Mouse (Mus musculus) CH12.LX (cell line): ENCODE data around the gene Wdcp. TPM values are rescaled to one million over a fixed set of nuclear protein-coding genes. Genes with fewer than 3 reads are reported as not detected.

ENCODE experiments used
- DNase-seq: peaks from one replicate; pipeline ENCODE4 v3.0.0-alpha.2; 2013; ENCODE audit errors: extremely low read depth
- H3K27ac ChIP-seq: 2 replicates; pipeline ENCODE4 v1.5.1; 2012; ENCODE audit warnings: low read depth, mild to moderate bottlenecking, control low read depth, moderate library complexity; ENCODE audit not compliant: insufficient read depth
- H3K27me3 ChIP-seq: replicated peaks from 2 replicates; pipeline ENCODE3; 2012; ENCODE audit warnings: inconsistent platforms
- H3K36me3 ChIP-seq, 2 experiments: replicated peaks in 1 of 2; 2 replicates each; pipeline versions ENCODE3 to v1.6.1; 2012; ENCODE audit warnings: inconsistent platforms in 1 of 2, low read length in 1 of 2, mild to moderate bottlenecking in 1 of 2, mixed read lengths in 1 of 2, moderate library complexity in 1 of 2; ENCODE audit not compliant: control insufficient read depth in 1 of 2, insufficient read depth in 1 of 2
- H3K4me1 ChIP-seq, 2 experiments: 2 replicates each; pipeline ENCODE4 v1.6.1; 2012; ENCODE audit warnings: inconsistent platforms in 1 of 2, moderate library complexity in 1 of 2; ENCODE audit not compliant: insufficient read depth in 2 of 2, control insufficient read depth in 1 of 2
- H3K4me2 ChIP-seq: 2 replicates; pipeline ENCODE4 v1.6.1; 2012; ENCODE audit warnings: low read depth, mild to moderate bottlenecking, control low read depth; ENCODE audit not compliant: poor library complexity, insufficient read depth, severe bottlenecking
- H3K4me3 ChIP-seq, 3 experiments: fragments of 150-350 bp in 1 of 3; sonication (generic) in 1 of 3; replicated peaks in 1 of 3; 2 replicates each; pipeline versions ENCODE3 to v1.5.1; 2011 to 2012; ENCODE audit warnings: low read depth in 2 of 3, low read length in 2 of 3, mild to moderate bottlenecking in 2 of 3, moderate library complexity in 2 of 3, control low read depth in 1 of 3, improper control_type of control experiment in 1 of 3, inconsistent platforms in 1 of 3, mixed read lengths in 1 of 3; ENCODE audit not compliant: poor library complexity in 1 of 3
- H3K79me2 ChIP-seq: replicated peaks from 2 replicates; pipeline ENCODE4 v1.6.1; 2012; ENCODE audit warnings: mild to moderate bottlenecking, moderate library complexity; ENCODE audit not compliant: control insufficient read depth, poor library complexity, insufficient read depth, severe bottlenecking; ENCODE audit errors: extremely low read depth
- H3K9ac ChIP-seq: 2 replicates; pipeline ENCODE4 v1.6.1; 2012; ENCODE audit warnings: low read depth, mild to moderate bottlenecking, control low read depth, moderate library complexity; ENCODE audit not compliant: insufficient read depth
- H3K9me3 ChIP-seq: replicated peaks from 2 replicates; pipeline ENCODE3; 2012; ENCODE audit warnings: low read length, inconsistent platforms, mixed read lengths
- BHLHE40 ChIP-seq: IDR thresholded peaks from 2 replicates; pipeline ENCODE4 v1.6.1; 2011; ENCODE audit warnings: mild to moderate bottlenecking, low read depth, low read length, improper control_type of control experiment
- CHD2 ChIP-seq: IDR thresholded peaks from 2 replicates; pipeline ENCODE4 v1.6.1; 2011; ENCODE audit warnings: low read length, improper control_type of control experiment
- EP300 ChIP-seq: IDR thresholded peaks from 2 replicates; pipeline ENCODE4 v1.6.1; 2011; ENCODE audit warnings: low read length, improper control_type of control experiment
- KAT2A ChIP-seq: IDR thresholded peaks from 2 replicates; pipeline ENCODE4 v1.6.1; 2012; ENCODE audit warnings: low read length, improper control_type of control experiment, inconsistent platforms; ENCODE audit not compliant: insufficient replicate concordance
- MAFK ChIP-seq: IDR thresholded peaks from 2 replicates; pipeline ENCODE4 v1.6.1; 2011; ENCODE audit warnings: low read length, improper control_type of control experiment; ENCODE audit not compliant: insufficient replicate concordance
- MAX ChIP-seq: IDR thresholded peaks from 2 replicates; pipeline ENCODE4 v1.6.1; 2011; ENCODE audit warnings: low read length, improper control_type of control experiment
- MXI1 ChIP-seq: IDR thresholded peaks from 2 replicates; pipeline ENCODE4 v1.6.1; 2011; ENCODE audit warnings: mild to moderate bottlenecking, low read depth, low read length, improper control_type of control experiment
- NRF1 ChIP-seq: IDR thresholded peaks from 2 replicates; pipeline ENCODE4 v1.6.1; 2014; ENCODE audit warnings: low read depth, mild to moderate bottlenecking, inconsistent platforms, low read length, improper control_type of control experiment, moderate library complexity
- POLR2A ChIP-seq: IDR thresholded peaks from 2 replicates; pipeline ENCODE4 v1.6.1; 2011; ENCODE audit warnings: low read depth, mild to moderate bottlenecking, improper control_type of control experiment, low read length
- RAD21 ChIP-seq: IDR thresholded peaks from 2 replicates; pipeline ENCODE4 v1.6.1; 2011; ENCODE audit warnings: low read depth, mild to moderate bottlenecking, low read length, improper control_type of control experiment, moderate library complexity
- UBTF ChIP-seq: IDR thresholded peaks from 2 replicates; pipeline ENCODE4 v1.6.1; 2012; ENCODE audit warnings: low read depth, mild to moderate bottlenecking, inconsistent platforms, low read length, improper control_type of control experiment, moderate library complexity
- USF1 ChIP-seq: IDR thresholded peaks from 2 replicates; pipeline ENCODE4 v1.6.1; 2014; ENCODE audit warnings: low read depth, mild to moderate bottlenecking, inconsistent platforms, low read length, improper control_type of control experiment
- USF2 ChIP-seq: conservative IDR thresholded peaks from 2 replicates; pipeline ENCODE4 v1.6.1; 2011; ENCODE audit warnings: low read depth, low read length, improper control_type of control experiment
- dilution Hi-C: fragments of 300-500 bp; cut with MboI; formaldehyde crosslinking; loops from 2 replicates; pipeline ENCODE4 v1.14.3; 2020; ENCODE audit warnings: low sequenced_read_pairs; ENCODE audit not compliant: extremely low pct_unique_long_range_greater_than_20kb, extremely low pct_ligation_motif_present
- in situ Hi-C: fragments of 300-500 bp; cut with MboI; formaldehyde crosslinking; loops from 3 replicates; pipeline ENCODE4 v1.14.3; 2019; ENCODE audit warnings: low sequenced_read_pairs, low pct_ligation_motif_present, low pct_unique_long_range_greater_than_20kb, mixed read lengths
- polyA plus RNA-seq: library from polyadenylated mRNA; unstranded; fragments of >175 nt; gene quantifications from 2 replicates; pipeline ENCODE4 v1.2.1, GENCODE M21; 2012; ENCODE audit warnings: low read depth; ENCODE audit not compliant: insufficient read length
- total RNA-seq, 2 experiments: library from RNA; depleted of rRNA; stranded (reverse); fragments of 300-350 nt in 1 of 2; fragments of >200 nt in 1 of 2; gene quantifications; 2 replicates each; pipeline ENCODE4 v1.2.3; 2012 to 2014

Wdcp gene
- total and polyA plus RNA-seq, 3 experiments = 8.9 to 31.3 (median 18.9) TPM

GRCm38 (mm10) chr12:4874161-4874927 lies 31.2 kb downstream of the Wdcp start, which contains the start of gene Mfsd2b:
Gene Mfsd2b, minus strand, starts transcription at chr12:4874359.
- H3K79me2 ChIP-seq = no peaks in the 10 kb centered on the region
- H3K4me1 ChIP-seq = peaks cover 0 to 3% of the 10 kb centered on the region in 2 experiments; a peak in 1 of 4 replicates
- peak within 1 kb of the TSS in 1 of 3 experiments; percentile 8 for H3K4me3 ChIP-seq
- peaks cover 2 to 14% of the 10 kb centered on the region in 2 experiments for H3K36me3 ChIP-seq
- peak within 1 kb of the TSS; percentile 78 for H3K4me2 ChIP-seq
- TF ChIP-seq NRF1 (no peak), MAX (peak; percentile 60; the same call in 1 of the 2 replicates), BHLHE40 (0 out of 2 replicates have a peak, but pooled peaks have one; percentile 17)
- dilution Hi-C loops = no loop called here
- no peaks in the 10 kb centered on the region for H3K9me3 ChIP-seq
- in situ Hi-C loops = no loop called here
- DNase-seq = no peak
- no peak within 1 kb of the TSS for H3K27ac ChIP-seq
- H3K27me3 ChIP-seq = no peaks in the 10 kb centered on the region
- no peak within 1 kb of the TSS for H3K9ac ChIP-seq

GRCm38 (mm10) chr12:4875623-4876022 lies 32.5 kb downstream of the Wdcp start:
- in situ Hi-C loops (no loop called here), dilution Hi-C loops (no loop called here)
- Histone ChIP-seq H3K4me3 (no peak overlapping the region), H3K79me2 (no peaks in the 10 kb centered on the region), H3K9me3 (no peaks in the 10 kb centered on the region), H3K27ac (no peak overlapping the region), H3K4me2 (no peak overlapping the region), H3K4me1 (peaks cover 0 to 3% of the 10 kb centered on the region in 2 experiments; a peak in 1 of 4 replicates), H3K36me3 (peaks cover 3 to 17% of the 10 kb centered on the region in 2 experiments), H3K27me3 (no peaks in the 10 kb centered on the region), H3K9ac (no peak overlapping the region)
- no peak for DNase-seq
- TF ChIP-seq MXI1 = no peak
- no peak for TF ChIP-seq USF1
- no peak for TF ChIP-seq MAFK
- no peak for TF ChIP-seq POLR2A
- TF ChIP-seq UBTF = no peak
- TF ChIP-seq EP300 = no peak
- TF ChIP-seq CHD2 = no peak
- TF ChIP-seq USF2 = no peak

- in situ Hi-C loops (no loop called here), dilution Hi-C loops (no loop called here)
- Histone ChIP-seq H3K4me1 (peaks cover 0 to 3% of the 10 kb centered on the region in 2 experiments; a peak in 1 of 4 replicates), H3K27me3 (no peaks in the 10 kb centered on the region), H3K79me2 (no peaks in the 10 kb centered on the region), H3K27ac (no peak overlapping the region), H3K9ac (no peak overlapping the region), H3K9me3 (no peaks in the 10 kb centered on the region), H3K36me3 (peaks cover 15 to 37% of the 10 kb centered on the region in 2 experiments), H3K4me2 (no peak overlapping the region), H3K4me3 (no peak overlapping the region)
- no peak for DNase-seq
- TF ChIP-seq KAT2A (no peak), MAX (no peak), MAFK (no peak), RAD21 (no peak), USF1 (no peak)
Measured at GRCm38 (mm10) chr12:4878296-4878783, 35.2 kb downstream of the Wdcp start.
